Mouse (Mus musculus): ENCODE measurements at regions not wholly inside any gene's neighbourhood (a gene's known extent, or its start where the extent isn't known, plus 50 kb on each side); places are given as distances from the start of the nearest gene placed in this dataset.

- no peak for TF ChIP-seq CTCF (IDR thresholded peaks at IDR 0.05; ENCODE audit: control insufficient read depth, insufficient read depth, low read length)
- no peak for TF ChIP-seq POLR2A (IDR thresholded peaks at IDR 0.05; ENCODE audit: borderline replicate concordance, control insufficient read depth, low read depth, low read length)
Measured at GRCm38 (mm10) chr12:79902761-79903160, 210.1 kb downstream of the Zfp36l1 start.

All from bone marrow, adult 2 months (tissue).